Mouse (Mus musculus): ENCODE data around the gene Cerk.

- TF ChIP-seq POLR2A (IDR thresholded peaks at IDR 0.05; ENCODE audit: insufficient read depth, low read depth, low read length) = no peak
- no peak for TF ChIP-seq CTCF (IDR thresholded peaks at IDR 0.05; ENCODE audit: insufficient read depth, low read depth, low read length)
Measured at GRCm38 (mm10) chr15:86175253-86176050, 10.5 kb downstream of the Cerk start.
